Mouse (Mus musculus): ENCODE results near the gene Agbl4.

GRCm38 (mm10) chr4:111546009-111546408 lies 1148.5 kb downstream of the Agbl4 start:
- TF ChIP-seq POLR2A (IDR thresholded peaks at IDR 0.05; ENCODE audit: control insufficient read depth, low read depth, low read length) (no peak), CTCF (IDR thresholded peaks at IDR 0.05; ENCODE audit: control insufficient read depth, insufficient read depth, insufficient replicate concordance, low read depth, low read length) (no peak)

Data from testis, adult 2 months (tissue).